ENCODE assay signal across 8 mouse cellular contexts in the genomic region with DNA sequence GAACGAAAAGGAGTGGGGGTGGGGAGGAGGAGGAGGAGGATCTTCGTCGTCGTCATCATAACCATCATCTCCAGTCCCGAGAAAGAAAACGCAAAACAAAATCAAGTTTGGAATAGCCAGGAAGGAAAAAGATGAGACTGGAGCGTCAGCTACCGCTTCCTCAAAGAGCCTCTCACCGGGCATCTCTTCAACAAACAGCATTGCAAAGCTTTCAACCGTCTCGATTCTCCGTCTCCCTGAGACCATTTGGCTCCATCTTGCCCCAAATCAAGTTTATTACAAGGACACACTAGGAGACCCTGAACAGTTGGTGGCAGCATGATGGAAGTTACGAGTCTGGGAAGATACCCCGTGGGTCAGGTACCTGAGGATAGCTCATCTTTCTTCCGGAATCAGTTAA. TPM values are rescaled to one million over a fixed set of nuclear protein-coding genes. Genes with fewer than 3 reads are reported as not detected.
A peak's percentile ranks its signal among the peaks of the same experiment; 100 is the strongest.
DNase-seq lines count a peak whose midpoint lies in the region; ATAC-seq lines count a peak whose summit lies in the region.

No protein-coding gene starts in this region.

- DNase-seq in kidney, postnatal 4 days, result no peak
- DNase-seq in urinary bladder, adult 2 months (ENCODE audit: low spot score), result no peak
- no peak for DNase-seq in thymus, postnatal 25 days
- DNase-seq in right cerebral cortex, postnatal 10 days (ENCODE audit: low spot score in 2 of 2), result no peak

- ATAC-seq in kidney, embryonic 16.5 days (ENCODE audit: low FRiP score, low TSS enrichment), result no peak
- no peak for ATAC-seq in embryonic facial prominence, embryonic 15.5 days (ENCODE audit: insufficient number of reproducible peaks, low FRiP score, low TSS enrichment, low read depth)
- no peak for ATAC-seq in hindbrain, embryonic 16.5 days
- no peak for ATAC-seq in neural tube, embryonic 12.5 days (ENCODE audit: low FRiP score, low read depth)

- H3K9me3 ChIP-seq in kidney, embryonic 16.5 days (ENCODE audit: low read length), result no peaks in the 10 kb centered on the region
- H3K9me3 ChIP-seq in embryonic facial prominence, embryonic 15.5 days (replicated peaks), result no peaks in the 10 kb centered on the region
- H3K9me3 ChIP-seq in hindbrain, embryonic 16.5 days (ENCODE audit: control insufficient read depth, low read length), result no peaks in the 10 kb centered on the region
- no peaks in the 10 kb centered on the region for H3K9me3 ChIP-seq in neural tube, embryonic 12.5 days

- 11% methylated on average over 15 of the region's 15 CpGs for WGBS in kidney, embryonic 16.5 days
- 7% methylated on average over 15 of the region's 15 CpGs for WGBS in embryonic facial prominence, embryonic 15.5 days
- WGBS in hindbrain, embryonic 16.5 days, result 5% methylated on average over 15 of the region's 15 CpGs
- 14% methylated on average over 15 of the region's 15 CpGs for WGBS in neural tube, embryonic 12.5 days

- no peaks in the 10 kb centered on the region for H3K36me3 ChIP-seq in kidney, embryonic 16.5 days (ENCODE audit: insufficient read depth, low read length)
- H3K36me3 ChIP-seq in embryonic facial prominence, embryonic 15.5 days, result no peaks in the 10 kb centered on the region
- H3K36me3 ChIP-seq in hindbrain, embryonic 16.5 days (ENCODE audit: control insufficient read depth, insufficient read depth, low read length), result no peaks in the 10 kb centered on the region
- H3K36me3 ChIP-seq in neural tube, embryonic 12.5 days, result no peaks in the 10 kb centered on the region

- no peak overlapping the region for H3K27ac ChIP-seq in kidney, embryonic 16.5 days (ENCODE audit: low read length)
- H3K27ac ChIP-seq in embryonic facial prominence, embryonic 15.5 days (replicated peaks), result no peak overlapping the region
- no peak overlapping the region for H3K27ac ChIP-seq in hindbrain, embryonic 16.5 days (ENCODE audit: low read depth, low read length)
- H3K27ac ChIP-seq in neural tube, embryonic 12.5 days, result no peak overlapping the region

- H3K27me3 ChIP-seq in kidney, embryonic 16.5 days (ENCODE audit: insufficient read depth, low read length), result peaks cover 32% of the 10 kb centered on the region
- H3K27me3 ChIP-seq in embryonic facial prominence, embryonic 15.5 days, result peaks cover 48% of the 10 kb centered on the region
- H3K27me3 ChIP-seq in hindbrain, embryonic 16.5 days (replicated peaks; ENCODE audit: control insufficient read depth, insufficient read depth, low read length), result peaks cover 22% of the 10 kb centered on the region
- H3K27me3 ChIP-seq in neural tube, embryonic 12.5 days (replicated peaks), result peaks cover 44% of the 10 kb centered on the region

- peak overlapping the region; percentile 69 for H3K4me2 ChIP-seq in kidney, embryonic 16.5 days (replicated peaks; ENCODE audit: low read depth, low read length)
- peak overlapping the region; percentile 37 for H3K4me2 ChIP-seq in embryonic facial prominence, embryonic 15.5 days (replicated peaks)
- peak overlapping the region; percentile 74 for H3K4me2 ChIP-seq in hindbrain, embryonic 16.5 days (ENCODE audit: low read length)
- H3K4me2 ChIP-seq in neural tube, embryonic 12.5 days (replicated peaks), result peak overlapping the region; percentile 63

- 0 out of 2 replicates have a peak overlapping the region, but pooled peaks have one; percentile 15 for H3K9ac ChIP-seq in kidney, embryonic 16.5 days (replicated peaks; ENCODE audit: low read length)
- no peak overlapping the region for H3K9ac ChIP-seq in embryonic facial prominence, embryonic 15.5 days
- peak overlapping the region; percentile 3; the same call in 1 of the 2 replicates for H3K9ac ChIP-seq in hindbrain, embryonic 16.5 days (ENCODE audit: low read depth, low read length)
- H3K9ac ChIP-seq in neural tube, embryonic 12.5 days, result no peak overlapping the region

- peak overlapping the region; percentile 50 for H3K4me3 ChIP-seq in kidney, embryonic 16.5 days (ENCODE audit: low read length)
- peak overlapping the region; percentile 28; the same call in 1 of the 2 replicates for H3K4me3 ChIP-seq in embryonic facial prominence, embryonic 15.5 days (replicated peaks)
- peak overlapping the region; percentile 41 for H3K4me3 ChIP-seq in hindbrain, embryonic 16.5 days (ENCODE audit: low read length)
- H3K4me3 ChIP-seq in neural tube, embryonic 12.5 days, result peak overlapping the region; percentile 25

- H3K4me1 ChIP-seq in kidney, embryonic 16.5 days (ENCODE audit: insufficient read depth, low read length), result peaks cover 34% of the 10 kb centered on the region
- H3K4me1 ChIP-seq in embryonic facial prominence, embryonic 15.5 days, result peaks cover 14% of the 10 kb centered on the region
- peaks cover 14% of the 10 kb centered on the region for H3K4me1 ChIP-seq in hindbrain, embryonic 16.5 days (ENCODE audit: control insufficient read depth, insufficient read depth, low read depth, low read length)
- peaks cover 17% of the 10 kb centered on the region for H3K4me1 ChIP-seq in neural tube, embryonic 12.5 days

RNA-seq across cellular contexts. Expression of a gene that starts 0.4 kb away (rescaled TPM):
- polyA plus RNA-seq in kidney, embryonic 16.5 days (2015; fragmentation: Nextera tagmentation; extraction: Ambion mirVana), result 86.5 and 95.7 TPM in 2 replicates
- polyA plus RNA-seq in embryonic facial prominence, embryonic 15.5 days (2015; fragmentation: Nextera tagmentation; extraction: Ambion mirVana), result 0.57 and 0.58 TPM in 2 replicates
- 5.5 and 7.1 TPM in 2 replicates for polyA plus RNA-seq in hindbrain, embryonic 16.5 days (2015; fragmentation: Nextera tagmentation; extraction: Ambion mirVana)
- 4.8 and 5.7 TPM in 2 replicates for polyA plus RNA-seq in neural tube, embryonic 12.5 days (2016; fragmentation: Nextera tagmentation; extraction: Ambion mirVana)
- polyA plus RNA-seq in urinary bladder, adult 2 months (2012; rRNA removed), result 0.58 and 1.1 TPM in 2 replicates

RNA-seq across cellular contexts. Expression of a gene that starts 41.0 kb away (rescaled TPM):
- 57.6 and 61.6 TPM in 2 replicates for polyA plus RNA-seq in kidney, embryonic 16.5 days (2015; fragmentation: Nextera tagmentation; extraction: Ambion mirVana)
- 49.9 and 58.1 TPM in 2 replicates for polyA plus RNA-seq in embryonic facial prominence, embryonic 15.5 days (2015; fragmentation: Nextera tagmentation; extraction: Ambion mirVana)
- polyA plus RNA-seq in hindbrain, embryonic 16.5 days (2015; fragmentation: Nextera tagmentation; extraction: Ambion mirVana), result 65.2 and 71.4 TPM in 2 replicates
- 61.4 and 63.5 TPM in 2 replicates for polyA plus RNA-seq in neural tube, embryonic 12.5 days (2016; fragmentation: Nextera tagmentation; extraction: Ambion mirVana)
- 22.6 and 25.4 TPM in 2 replicates for polyA plus RNA-seq in urinary bladder, adult 2 months (2012; rRNA removed)

Comparison
In these comparisons a context has a peak if more than half of its experiments do, and no peak if none do; other contexts are left out.
1. H3K9ac ChIP-seq: peak in kidney, embryonic 16.5 days (single experiment) and hindbrain, embryonic 16.5 days (single experiment); none in embryonic facial prominence, embryonic 15.5 days (single experiment) and neural tube, embryonic 12.5 days (single experiment).
2. RNA of a gene that starts 0.4 kb away (polyA plus RNA-seq): 86.5 to 95.7 TPM in kidney, embryonic 16.5 days; 5.5 to 7.1 TPM in hindbrain, embryonic 16.5 days, 4.8 to 5.7 TPM in neural tube, embryonic 12.5 days, 0.58 to 1.1 TPM in urinary bladder, adult 2 months and 0.57 to 0.58 TPM in embryonic facial prominence, embryonic 15.5 days; every median in the first group is over 10 times any median in the second.
3. Peak in every context shown above with its lines, with median percentiles within 50 percentile points of each other: H3K4me2 ChIP-seq and H3K4me3 ChIP-seq.